Mouse (Mus musculus): ENCODE measurements around the gene Fam89b. TPM values are rescaled to one million over a fixed set of nuclear protein-coding genes. Genes with fewer than 3 reads are reported as not detected.

Gene Fam89b
- polyA plus RNA-seq, 1 experiment = 79.4 TPM

DNA sequence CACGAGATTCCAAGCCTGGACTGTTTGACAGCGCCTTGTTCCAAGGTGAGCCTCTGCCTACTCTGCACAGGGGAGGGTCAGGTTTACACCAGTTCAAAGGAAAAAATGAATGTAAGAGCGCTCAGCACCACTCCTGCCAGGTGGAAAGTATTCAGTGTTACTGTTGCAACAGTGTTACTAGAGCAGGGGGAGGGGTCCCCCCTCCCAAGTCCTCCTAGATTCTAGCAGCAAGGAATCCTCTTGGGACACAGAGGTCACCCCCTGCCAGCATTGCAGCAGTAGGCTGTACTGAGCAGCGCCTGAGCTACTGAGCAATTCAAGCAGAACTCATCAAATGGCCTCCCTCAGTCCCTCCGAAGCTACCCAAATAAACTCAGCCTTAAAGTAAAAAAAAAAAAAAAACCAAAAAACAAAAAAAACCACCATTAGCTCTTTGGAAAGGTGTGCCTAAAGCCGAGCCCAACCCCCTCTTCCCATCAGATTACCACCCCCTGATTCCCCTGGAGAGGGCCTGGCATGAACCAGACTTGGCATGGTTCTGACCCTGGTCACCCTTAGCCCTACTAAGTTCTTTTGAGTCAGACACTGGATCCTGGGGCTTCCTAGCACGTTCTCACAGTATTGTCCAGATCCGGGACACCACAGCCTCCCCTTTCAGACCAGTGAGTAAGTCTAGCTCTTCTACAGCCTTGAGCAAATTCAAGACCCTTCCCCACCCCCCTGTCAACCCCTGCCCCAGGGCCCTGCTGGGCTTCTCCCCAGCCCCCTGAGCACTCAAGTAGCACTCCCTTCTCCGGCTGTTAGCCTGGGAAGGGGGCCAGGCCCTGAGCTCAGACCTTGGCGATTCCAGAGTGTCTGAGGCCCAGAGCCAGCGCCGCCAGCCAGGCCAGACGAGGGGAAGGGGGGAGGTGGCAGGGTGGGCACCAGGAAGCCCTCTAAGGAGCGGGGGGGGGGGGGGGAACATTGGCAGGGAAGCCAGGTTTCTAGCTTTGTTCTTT lies 11.2 kb upstream of the Fam89b start, which contains the start of gene Ltbp3:
TSS of gene Ltbp3 (plus strand) at position 585 of the 998 bp plus-strand sequence.
- DNase-seq (ENCODE audit: low spot score) = no peak

DNA sequence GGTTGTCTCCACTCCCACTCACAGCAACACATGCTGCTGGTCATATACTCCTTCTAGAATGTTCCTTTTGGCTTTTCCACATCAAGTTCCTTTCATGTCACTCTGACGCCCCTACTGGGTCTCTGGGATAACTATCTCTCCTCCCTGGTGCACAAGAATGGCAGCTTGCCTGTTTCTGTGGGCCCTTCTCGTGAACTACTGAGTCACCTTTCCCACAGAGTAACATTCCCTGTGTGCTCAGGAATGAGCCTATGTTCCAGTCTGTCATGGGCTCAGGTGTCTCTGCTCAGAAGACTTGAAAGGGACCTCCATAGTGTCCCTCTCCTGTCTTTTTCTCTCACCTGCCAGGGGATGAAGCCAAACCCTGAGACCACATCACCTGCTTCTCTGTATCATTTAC lies 10.0 kb upstream of the Fam89b start:
- no peak for DNase-seq (ENCODE audit: low spot score)

DNA sequence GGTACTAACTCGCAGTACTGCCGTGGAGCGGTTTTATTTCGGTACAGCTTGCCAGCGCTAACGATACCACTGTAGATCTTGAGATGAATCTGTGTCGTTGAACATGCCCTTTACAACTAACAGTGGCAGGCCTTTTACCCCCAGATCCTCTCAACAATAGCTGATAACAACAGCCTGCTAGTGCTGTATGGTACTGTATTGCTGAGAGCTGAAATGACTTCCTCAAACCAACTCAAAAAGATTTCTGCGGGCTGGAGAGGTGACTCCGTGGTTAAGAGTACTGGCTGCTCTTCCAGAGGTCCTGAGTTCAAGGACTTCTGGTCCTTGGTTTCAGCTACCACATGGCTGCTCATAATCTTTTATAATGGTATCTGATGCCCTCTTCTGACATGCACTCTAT lies 4.9 kb upstream of the Fam89b start:
- no peak for DNase-seq (ENCODE audit: low spot score)

DNA sequence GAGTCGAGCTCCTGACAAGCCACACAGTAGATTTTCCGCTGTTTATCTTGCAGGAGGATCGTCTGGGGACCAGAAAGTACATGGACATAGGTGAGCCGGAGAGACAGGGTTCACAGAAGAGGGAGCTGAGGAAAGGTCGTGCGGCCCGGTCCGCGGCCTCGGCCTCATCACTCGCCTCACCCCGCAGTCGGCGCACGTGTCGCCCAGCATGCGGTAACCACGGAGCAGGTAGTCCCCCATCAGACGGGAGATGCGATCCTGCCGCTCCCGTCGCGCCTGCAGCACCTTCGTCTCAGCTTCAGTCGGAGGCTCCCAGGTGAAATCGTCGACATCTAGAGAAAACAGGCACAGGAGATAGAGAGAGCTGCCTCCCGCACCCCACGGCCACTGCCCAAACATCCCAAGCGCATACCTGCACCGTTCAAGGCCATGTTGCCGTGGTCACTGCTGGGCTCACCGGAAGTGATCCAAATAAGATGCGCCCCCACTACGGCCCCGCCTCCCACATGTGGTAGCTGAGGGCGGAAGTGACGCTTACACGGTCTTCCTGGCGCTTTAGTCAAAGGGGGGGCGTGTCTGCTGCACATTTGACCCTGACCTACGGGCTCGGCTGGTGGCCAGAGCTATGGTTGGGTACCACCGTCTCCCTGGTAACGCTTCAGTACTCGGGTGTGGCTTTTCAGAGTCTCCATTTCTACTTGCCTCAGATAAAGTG lies 2.0 kb upstream of the Fam89b start:
- DNase-seq (ENCODE audit: low spot score) = peak; percentile 78

DNA sequence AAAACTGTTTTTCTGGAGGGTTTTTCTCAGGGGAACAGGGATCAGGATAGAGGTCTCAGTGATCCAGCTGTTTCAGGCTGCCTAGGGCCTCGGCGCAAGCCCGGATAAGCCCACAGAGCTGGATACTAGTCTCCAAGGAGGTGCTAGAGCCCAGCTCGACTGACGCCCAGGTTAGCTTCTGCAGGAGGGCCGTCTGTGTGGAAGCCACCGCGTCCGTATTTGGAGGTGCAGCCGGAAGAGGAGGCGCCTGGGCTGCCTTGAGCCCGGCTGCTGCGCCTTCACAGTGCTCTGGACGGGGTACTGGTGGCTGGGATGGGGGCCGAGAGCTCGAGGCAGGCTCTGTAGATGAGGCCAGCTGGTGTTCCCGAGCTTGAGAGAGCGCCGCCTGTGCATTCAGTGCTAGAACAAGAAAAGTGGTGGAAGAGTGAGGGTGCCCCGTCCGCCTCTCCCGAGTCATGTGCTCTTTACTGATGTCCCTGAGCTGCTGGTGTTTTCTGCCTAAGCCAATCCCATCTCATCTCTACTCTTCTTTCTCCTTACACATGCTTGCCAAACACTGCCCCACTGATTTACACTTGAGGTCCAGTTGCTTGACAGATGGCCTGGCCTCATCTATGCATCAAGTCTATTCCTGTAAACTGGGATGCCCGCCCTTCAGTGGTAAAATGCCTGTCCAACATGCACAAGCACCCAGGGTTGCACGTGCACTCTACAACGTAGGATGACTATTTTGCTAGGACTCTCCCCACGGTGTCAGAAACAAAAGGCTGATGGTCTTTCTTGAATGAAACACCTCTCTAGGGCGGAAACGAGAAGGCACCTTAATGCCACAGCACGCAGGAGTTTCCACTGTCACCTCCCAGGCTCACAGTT lies 1.1 kb upstream of the Fam89b start:
- DNase-seq (ENCODE audit: low spot score) = no peak

DNA sequence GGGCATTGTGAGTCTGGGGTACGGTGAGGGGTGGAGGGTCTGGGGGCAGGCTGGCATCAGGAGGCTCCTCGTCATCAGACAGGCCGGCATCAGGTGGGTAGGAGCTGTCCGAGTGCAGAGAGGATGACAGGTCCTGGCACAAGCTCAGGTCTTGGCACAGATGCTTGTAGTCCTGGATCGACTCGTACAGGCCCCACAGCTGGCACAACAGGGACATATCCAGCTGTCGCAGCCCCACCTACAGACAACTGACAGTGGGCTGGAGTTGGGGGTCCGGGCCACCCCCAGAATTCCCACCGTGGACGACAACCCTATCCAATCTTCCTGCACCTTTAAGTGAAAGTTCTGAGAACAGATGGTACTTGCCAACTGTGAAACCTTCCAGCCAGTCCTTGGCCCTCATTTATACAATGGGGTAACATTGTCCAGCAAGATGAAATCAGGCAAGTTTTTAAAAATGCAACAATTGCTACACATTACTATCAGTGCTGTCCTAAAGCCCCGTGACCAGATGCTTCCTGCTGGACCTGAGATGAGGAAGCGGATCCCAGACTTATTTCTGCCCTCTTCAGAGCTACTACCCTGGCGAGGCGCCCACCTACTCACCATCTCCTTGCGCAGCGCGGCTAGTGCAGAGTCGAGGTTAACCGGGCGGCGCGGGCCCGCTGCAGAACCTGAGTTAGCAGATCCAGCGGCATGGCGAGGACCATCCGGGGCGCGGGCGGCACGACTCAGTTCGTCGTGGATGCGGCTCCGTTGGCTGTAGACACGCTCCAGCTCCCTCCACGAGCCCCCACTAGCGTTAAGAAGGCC lies 616 bp downstream of the Fam89b start:
- DNase-seq (ENCODE audit: low spot score) = no peak

DNA sequence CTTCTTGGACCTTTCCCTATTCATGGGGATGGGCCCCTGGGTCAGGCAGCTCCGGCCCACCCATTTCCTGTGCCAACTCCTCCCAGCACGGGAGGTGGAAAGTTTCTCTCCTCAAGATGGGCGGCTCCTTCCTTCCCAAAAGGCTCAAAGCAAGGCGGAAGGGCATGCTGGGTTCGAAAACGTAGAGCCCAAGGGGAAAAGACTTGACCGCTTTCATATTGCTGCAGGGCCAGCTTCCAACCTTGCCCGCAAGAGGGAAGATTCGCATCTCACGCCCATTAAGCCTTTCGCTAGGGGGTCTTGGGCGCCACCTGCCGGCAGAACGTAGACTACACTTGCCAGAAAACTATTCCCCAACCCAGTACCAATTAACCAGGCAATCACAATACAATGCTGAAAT lies 1.8 kb downstream of the Fam89b start:
- peak; percentile 78 for DNase-seq (ENCODE audit: low spot score)

DNA sequence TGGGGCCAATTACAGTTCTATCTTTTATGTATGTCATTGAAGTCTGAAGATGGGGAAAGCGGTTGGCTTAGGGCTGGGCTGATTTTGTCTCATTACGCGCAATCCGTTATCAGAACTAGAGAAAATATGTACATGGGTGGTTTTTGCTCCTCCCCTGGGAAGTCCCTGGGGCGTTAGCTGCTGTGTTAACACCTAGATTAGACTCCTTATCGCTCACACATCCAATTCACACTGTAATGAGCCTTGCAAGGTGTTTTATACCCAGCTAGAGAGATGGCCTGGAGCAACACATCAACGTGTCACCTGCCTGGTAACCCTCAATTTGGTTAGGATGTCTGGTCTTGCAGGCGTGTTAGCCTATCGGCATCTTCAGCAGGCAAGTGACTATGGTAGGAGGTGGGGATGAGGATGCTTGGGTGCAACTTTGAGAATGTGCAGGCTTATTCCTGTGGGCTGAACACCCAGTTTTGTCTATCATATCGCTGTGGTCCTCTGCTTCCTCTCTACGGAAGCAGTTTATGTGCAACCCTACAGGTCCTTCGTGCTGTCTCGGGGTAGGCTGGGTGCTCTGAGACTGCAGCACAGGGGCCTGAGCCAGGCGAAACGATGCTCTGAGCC lies 2.4 kb downstream of the Fam89b start:
- DNase-seq (ENCODE audit: low spot score) = no peak

DNA sequence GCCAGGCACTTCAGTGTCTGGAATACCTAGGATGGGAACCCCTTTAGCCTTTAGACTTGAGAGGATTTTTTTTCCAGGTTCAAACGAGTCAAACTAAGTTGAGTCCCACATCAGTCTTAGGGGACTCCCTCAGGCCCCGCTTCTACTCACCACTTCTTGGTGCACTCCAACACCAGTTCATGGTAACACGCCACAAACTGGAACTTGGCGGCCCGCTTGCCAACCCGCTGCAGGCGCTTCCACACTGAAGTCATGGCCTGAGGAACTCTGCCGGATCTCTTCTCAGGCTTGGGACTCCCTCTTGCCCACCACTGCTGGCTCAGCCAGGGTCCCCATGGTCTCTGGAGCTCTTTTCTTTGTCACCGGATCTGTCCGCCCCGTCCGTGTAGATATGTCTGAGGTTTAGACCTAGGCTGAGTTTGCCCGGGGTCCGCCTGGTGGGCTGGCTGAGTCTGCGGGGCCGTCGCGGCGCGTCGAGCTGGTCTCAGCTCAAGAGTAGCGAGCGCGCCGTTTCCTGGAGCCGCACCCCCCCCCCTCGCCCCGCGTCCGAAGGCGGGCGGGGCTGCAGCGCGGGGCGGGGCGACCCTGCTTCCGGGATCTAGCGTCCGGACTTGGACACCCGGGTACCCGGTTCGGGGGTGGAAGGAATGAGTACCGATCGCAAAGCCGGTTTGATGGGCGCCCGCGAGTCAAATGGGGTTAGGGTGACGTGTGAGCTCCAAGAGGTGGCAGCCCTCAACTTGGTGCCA lies 3.5 kb downstream of the Fam89b start, which contains the start of gene Ehbp1l1:
TSS of gene Ehbp1l1 (minus strand) at position 551 of the 749 bp plus-strand sequence.
- peak; percentile 69 for DNase-seq (ENCODE audit: low spot score)

DNA sequence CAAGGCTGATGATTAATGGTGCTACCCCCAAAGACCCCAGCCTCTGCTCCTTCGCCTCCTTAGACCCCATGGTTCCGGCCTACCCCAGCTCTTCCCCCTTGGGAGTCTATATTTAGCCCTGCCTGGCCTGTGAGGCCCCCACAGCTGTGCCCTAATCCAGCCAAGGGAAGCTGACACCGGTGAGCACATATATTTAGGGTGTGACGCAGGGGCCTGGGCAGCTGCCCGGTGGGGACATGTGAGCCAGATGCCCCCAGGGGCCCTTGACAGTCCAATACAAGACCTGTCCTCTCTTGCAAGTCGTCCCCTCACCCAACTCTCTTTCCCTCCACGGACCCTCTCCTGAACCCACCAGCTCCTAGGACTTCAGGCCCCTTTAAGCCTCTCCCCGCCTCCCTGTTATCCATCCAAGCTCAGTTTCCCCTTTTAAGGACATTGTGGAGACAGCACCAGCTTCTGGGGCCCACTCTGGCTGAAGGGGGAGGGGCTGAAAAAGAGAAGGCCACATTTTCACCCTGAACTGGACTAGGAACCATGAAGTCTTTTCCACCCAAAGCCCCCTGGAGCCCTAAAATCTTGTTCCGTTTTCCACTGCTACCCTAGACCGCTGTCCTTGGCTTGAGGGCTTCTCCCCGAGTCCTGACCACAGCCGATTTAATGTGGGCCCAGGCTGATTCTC lies 4.3 kb downstream of the Fam89b start:
- no peak for DNase-seq (ENCODE audit: low spot score)

DNA sequence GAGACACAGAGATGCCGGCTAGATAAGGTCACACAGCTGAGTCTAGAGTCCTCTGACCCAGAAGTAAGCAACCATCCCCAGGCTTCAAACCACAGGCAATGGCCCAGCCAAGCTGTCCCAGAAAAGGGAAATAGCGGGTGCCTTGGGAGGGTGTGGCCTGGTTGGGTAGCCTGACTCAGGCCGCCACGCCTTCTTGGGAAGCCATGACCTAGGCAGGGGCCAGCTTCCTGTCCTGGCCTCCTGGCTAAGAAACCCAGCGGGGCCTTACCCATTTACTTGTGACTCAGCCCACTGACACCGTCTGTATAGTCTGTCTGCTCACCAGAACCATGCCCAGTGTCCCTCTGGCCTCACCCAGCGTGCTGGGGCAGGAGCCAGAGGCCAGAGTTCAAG lies 4.9 kb downstream of the Fam89b start:
- DNase-seq (ENCODE audit: low spot score) = no peak

DNA sequence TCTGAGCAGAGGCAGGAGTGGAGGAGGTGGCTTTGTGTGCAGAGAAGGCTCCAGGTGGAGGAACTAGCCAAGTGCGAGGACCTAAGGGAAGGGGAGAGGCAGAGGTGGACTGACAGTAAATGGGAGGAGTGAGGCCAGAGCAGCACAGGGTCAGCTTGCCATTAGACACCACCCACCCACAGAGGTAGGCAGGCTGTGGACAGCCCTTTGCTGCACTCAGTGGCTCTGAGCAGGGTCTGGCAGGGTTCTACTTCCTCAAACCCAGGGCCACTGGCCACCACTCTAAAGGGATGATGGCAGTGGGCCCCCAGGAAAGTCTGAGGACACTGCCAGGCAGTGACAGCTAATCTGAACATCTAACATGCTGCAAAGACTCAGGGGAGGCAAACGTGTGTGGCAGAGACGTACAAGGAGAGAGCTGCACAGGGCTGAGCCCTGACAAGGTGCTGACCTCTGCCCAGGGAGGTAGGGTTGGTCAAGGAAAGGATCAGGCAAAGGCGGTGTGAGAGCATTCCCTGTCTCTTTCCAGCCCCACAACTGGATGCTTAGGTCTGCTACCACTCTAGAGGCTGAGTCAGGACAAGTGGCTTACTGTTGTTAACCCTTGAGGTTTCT lies 5.4 kb downstream of the Fam89b start:
- no peak for DNase-seq (ENCODE audit: low spot score)

DNA sequence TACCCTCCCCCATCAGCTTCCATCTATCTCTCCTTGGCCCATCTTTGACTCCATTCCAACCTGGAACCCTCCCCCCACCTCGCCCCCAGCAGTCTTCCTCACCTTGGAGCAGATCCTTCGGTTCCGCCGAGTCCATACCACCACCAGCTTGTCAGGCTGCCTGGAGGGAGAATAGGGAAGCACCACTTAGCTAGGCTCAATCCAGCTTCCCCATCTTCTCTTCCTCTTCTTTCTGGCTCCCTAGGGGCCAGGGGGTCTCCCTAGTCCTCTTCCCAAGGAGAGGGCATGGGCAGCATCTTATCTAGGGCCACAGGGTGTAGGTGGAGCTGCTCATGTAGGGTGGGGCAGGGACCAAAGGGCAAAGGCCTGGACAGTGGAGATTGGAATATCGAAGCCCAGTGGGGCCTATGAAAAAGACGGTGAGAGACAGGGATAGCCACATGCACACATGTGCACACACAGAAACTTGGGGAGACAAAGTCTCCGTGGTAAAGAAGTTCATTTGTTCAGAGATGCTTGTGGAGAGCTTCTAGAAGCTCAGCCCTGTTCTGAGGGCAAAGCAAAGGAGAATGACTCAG lies 6.5 kb downstream of the Fam89b start:
- no peak for DNase-seq (ENCODE audit: low spot score)

DNA sequence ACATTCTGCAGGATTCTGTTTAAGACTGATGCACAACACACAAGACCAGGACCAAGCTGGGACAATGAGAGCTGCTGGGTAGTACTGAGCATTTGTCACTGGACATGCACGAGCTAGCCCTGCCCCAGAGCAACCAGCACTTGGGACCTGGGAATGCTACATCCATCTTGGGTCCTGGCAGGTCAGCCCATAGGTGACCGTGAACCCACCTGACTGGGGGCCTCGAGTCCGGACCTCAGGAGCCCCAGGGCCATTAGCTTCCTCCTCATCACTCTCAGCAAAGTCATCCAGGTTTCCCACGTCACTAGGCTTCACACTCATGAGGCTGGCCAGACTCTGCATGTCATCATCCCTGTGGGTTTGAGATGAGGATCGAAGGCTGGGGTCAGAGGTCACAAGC lies 8.2 kb downstream of the Fam89b start:
- no peak for DNase-seq (ENCODE audit: low spot score)

DNA sequence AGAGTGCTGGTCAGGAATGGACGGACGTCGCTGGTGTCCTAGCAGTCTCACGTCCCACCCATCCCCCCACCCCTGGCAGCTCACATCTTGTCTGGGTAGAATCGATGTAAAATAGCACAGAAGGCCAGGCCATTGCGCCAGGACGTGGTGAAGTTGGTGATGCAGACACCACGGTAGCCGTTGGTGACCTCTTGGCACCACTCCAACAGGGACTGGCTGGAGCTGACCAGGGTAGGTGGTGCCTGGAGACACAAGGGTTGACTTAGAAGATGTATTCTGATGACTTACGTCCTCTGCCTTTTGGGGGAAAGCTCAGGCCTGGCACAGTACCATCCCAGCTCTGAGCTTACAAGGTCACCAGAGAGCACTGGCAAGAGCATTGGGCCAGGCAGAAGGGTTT lies 12.5 kb downstream of the Fam89b start:
- DNase-seq (ENCODE audit: low spot score) = no peak

DNA sequence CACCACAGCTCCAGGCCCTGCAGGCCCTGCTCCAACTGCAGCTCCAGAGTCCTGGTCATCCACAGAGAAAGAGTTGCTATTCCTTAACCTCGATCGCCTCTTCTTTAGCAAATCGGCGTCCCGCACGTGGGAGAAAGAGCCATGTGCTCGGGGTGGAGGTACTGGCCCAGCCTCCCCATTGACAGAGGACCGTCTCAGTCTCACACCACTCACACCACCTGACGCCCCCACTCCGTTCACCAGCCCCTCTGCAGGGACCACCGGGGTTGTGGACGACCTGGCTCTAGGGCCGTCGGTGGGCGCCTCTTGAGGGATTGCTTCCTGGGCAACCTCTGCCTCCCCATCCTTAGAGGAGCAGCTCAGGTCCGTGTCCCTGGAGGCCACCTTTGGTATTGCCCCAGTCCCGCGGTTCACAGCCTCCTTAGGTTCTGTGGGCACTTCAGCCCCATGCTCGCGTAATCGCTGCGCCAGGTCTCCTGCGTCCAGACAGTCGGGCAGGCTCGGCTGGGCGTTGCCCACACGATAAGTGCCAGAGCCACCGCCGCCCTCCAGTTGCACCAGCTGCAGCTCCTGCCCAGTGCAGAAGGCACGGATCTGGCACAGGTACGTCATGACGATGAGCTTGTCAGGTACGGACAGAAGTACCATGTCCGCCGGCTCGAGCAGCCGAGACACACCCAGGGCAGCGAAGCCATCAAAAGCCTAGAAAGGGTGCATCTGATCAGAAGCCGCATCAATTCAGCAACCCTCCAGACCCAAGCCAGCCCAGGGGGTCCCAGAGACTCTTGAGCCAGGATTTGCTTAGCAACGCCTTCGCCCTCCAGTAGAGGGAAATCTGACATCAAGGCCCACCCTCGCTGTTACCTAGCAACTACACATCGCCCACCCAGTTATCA lies 13.4 kb downstream of the Fam89b start:
- DNase-seq (ENCODE audit: low spot score) = no peak

DNA sequence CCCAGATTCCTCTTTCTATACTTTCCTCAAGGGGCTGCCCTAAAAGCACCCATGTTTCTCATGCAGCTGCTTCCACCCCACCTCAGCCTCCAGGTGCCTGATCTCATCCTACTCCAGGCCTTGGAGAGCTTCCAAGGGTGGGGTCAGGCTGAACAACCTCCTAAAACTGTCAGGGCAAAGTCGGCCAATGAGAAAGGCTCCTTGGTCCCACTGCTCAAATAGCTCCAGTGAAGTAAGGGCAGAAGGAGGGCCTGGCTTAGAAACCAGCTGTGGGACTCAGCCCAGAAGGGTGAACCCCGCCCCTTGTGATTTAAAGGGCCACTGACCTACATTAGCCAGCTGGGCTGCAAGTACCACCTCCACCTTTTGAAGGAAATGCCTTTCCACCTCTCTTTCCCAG lies 15.7 kb downstream of the Fam89b start:
- DNase-seq (ENCODE audit: low spot score) = no peak
